Mouse (Mus musculus): ENCODE data around the gene Cst12.
"Not testable (repeated sequence)": the region's sequence is repeated elsewhere in the genome, so short reads cannot be mapped to it uniquely, and the experiment has no call there.

Cst12 gene

DNA sequence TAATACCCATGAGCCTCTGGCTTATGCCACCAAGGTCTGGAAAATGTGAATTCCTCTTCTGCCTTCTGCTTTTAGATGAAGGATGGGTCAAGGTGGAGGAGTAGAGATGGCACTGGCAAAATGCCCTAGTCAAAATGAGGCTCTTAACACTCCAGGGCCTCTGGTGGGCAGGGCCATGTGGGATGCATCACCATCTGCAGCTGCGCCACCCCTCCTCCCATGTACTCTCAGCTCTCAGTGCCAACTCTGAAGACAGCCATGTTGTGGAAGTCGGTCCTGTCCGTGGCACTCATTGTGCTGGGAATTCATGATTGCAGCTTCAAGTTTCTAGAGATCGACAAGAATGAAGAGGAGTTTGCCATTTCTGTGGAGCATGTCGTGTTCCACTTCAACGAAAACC is at the start of gene Cst12:
Gene Cst12 (plus strand): TSS at position 220 of the 400 bp plus-strand sequence.
- DNase-seq (ENCODE audit: extremely low spot score, low read depth, low spot score), result no peak

DNA sequence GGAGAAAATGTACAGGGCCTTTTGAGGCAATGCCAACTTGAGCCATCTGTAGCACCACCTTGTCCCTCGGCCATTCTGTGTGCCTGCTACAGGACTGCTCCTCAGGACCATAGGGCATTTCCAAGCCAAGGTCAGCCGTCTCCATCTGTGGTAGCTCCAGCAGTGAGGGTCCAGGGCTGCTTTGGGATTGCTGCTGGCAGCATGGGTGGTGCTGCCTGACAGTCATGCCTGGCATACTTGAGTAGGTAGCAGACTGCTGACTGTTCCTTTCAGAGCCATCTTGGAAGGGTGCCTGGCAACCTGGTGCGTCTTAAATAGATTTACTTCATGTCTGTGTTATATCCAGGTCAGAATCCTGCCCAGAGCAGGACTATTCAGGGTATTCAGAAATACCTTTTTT is 46.2 kb upstream of the Cst12 start:
- no peak for DNase-seq (ENCODE audit: extremely low spot score, low read depth, low spot score)

GRCm38 (mm10) chr2:148743846-148744407 is 45.2 kb upstream of the Cst12 start:
- DNase-seq (ENCODE audit: extremely low spot score, low read depth, low spot score), result no peak

- DNase-seq (ENCODE audit: extremely low spot score, low read depth, low spot score), result no peak
Observed at GRCm38 (mm10) chr2:148750058-148750457, 39.1 kb upstream of the Cst12 start, which contains the start of gene Cstl1. Cstl1 (plus strand) TSS chr2:148750358.

GRCm38 (mm10) chr2:148751893-148752813 is 37.0 kb upstream of the Cst12 start:
- DNase-seq (ENCODE audit: extremely low spot score, low read depth, low spot score), result peak; percentile 94

- no peak for DNase-seq (ENCODE audit: extremely low spot score, low read depth, low spot score)
Observed at GRCm38 (mm10) chr2:148754310-148754846, 34.8 kb upstream of the Cst12 start.

- no peak for DNase-seq (ENCODE audit: extremely low spot score, low read depth, low spot score)
Observed at GRCm38 (mm10) chr2:148763648-148764388, 25.3 kb upstream of the Cst12 start.

DNA sequence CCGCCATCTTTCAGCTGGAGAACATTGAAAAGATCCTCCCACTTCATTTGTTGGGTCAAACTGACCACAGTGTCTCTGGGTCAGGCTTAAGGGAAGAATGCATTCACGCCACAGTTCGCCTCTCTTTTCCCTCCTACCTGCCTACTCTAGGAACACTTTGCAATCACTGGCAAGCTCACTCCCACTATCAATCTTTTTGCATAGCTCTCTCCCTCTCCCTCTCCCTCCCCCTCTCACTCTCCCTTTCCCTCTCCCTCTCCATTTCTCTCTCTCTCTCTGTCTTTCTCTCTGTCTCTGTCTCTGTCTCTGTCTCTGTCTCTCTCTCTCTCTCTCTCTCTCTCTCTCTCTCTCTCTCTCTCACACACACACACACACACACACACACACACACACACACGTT is 17.8 kb upstream of the Cst12 start, which contains the start of gene Cst11:
Gene Cst11 (minus strand): TSS at position 101 of the 400 bp plus-strand sequence.
- DNase-seq (ENCODE audit: extremely low spot score, low read depth, low spot score), result not testable (repeated sequence)

DNA sequence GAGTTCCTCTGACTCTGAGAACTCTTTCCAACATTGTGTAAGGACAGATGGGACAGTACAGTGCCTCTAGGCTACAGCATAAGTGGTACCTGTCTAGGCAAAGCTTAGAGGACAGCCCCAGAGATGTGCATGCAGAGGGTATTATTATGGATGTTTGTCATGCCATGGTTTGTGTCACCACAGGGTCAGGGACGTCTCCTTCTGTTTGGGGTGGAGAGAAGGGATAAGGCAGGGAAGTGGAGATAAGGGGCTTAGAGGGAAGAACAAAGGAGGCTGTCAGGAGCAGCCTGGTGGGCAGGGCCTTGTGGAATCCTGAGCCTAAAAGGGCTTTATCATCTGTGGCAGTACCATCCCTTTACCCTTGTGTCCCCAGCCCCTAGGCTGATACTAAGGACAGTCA is 7.5 kb upstream of the Cst12 start, which contains the start of gene 8030411F24Rik:
Gene 8030411F24Rik (plus strand): TSS at position 301 of the 400 bp plus-strand sequence.
- DNase-seq (ENCODE audit: extremely low spot score, low read depth, low spot score), result no peak

DNA sequence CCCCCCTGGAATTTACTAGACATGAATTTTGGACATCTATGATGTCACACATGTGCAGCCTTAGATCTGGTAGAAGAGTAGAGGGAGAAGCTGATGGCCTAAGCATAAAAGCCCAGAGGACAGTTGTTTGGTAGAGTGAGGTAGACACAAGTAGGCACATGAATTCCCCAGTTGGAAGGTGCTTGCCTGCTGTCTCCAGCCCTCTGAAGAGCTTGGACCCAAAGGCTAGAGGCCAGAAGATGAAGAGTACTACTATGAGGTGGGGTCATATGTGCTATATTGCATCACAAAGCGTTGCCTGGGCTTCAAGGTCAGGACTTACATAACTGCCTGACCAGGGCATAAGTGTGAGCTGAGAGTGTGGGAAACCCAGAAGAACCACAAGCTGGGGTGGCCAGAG is 9.3 kb downstream of the Cst12 start, which contains the start of gene Cst8:
Gene Cst8 (plus strand): TSS at position 301 of the 400 bp plus-strand sequence.
- no peak for DNase-seq (ENCODE audit: extremely low spot score, low read depth, low spot score)

DNA sequence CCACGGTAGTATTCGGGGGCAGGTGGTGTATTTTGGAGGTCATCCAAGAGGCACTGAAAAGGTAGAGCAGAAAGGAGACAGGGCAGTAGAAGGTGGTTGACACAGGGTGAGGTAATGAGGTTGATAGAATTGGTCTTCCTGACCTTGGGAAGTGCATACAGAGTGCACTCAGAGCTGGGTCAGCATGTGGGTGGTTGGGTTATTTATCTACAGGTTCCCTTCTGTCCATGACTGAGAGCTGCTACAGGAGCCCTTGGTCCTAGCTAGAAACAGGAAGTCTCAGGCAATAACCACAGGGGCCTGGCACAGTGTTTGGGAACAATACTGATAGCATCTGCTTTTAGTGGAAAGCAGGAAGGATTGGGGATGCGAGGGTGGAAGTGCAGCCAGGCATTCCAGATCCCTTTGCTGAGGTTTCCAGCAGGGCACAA is 12.3 kb downstream of the Cst12 start:
- DNase-seq (ENCODE audit: extremely low spot score, low read depth, low spot score), result no peak

DNA sequence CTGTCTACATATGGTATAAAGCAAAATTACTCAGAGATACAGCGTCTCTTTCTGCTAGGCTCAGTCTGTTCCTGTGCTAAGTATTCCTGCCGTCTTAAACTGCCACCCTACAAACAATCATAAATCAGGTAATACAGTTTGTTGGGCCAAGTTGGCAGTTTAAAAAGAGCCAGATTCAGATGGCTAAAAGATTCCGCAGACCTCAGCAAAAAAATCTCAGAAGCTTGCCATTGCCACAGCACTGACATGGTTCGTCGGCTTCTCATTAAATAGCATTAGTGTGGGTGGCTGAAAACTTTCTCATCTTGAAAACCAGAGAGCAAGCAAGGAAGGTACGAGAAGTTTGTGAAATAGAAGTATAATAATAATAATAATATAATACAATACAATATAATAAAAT is 17.5 kb downstream of the Cst12 start:
- DNase-seq (ENCODE audit: extremely low spot score, low read depth, low spot score), result no peak

DNA sequence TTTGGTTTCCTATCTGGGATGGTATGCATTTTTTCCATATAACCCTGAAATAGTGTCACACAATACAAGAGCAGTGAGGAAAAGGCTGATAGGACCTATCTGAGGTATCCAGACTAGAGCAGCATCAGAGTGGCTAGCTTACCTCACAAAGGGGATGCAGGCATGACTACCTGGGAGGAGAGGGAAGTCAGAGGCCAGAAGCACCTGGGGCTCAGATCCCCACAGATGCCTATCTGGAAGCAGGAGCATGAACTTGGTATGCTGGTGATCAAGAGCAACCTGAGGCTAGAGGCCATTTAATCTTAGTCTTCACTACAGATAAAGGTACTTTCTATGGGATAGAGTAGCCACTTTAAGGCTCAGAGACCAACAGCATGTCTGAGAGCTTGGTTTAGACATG is 30.7 kb downstream of the Cst12 start, which contains the start of gene Cst13:
Gene Cst13 (plus strand): TSS at position 173 of the 400 bp plus-strand sequence.
- DNase-seq (ENCODE audit: extremely low spot score, low read depth, low spot score), result no peak

DNA sequence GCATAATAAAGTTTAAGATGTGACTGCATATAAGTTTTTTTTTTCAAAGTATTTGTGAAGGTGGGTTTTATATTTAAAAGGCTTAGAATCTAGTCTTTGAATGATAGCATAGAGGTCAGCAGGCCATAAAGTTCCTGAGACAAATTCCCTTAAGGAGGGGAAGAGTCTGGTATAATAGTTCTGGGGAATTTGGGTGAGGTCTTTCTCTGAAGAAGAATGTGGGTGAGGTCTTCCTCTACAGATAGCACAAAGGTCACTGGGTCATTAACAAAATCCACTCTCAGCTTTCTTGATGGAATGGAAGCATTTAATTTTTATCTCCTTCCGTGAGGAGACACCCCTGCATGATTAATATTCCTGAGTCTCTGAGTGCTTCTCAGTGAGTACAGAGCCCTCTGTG is 36.8 kb downstream of the Cst12 start:
- no peak for DNase-seq (ENCODE audit: extremely low spot score, low read depth, low spot score)

DNA sequence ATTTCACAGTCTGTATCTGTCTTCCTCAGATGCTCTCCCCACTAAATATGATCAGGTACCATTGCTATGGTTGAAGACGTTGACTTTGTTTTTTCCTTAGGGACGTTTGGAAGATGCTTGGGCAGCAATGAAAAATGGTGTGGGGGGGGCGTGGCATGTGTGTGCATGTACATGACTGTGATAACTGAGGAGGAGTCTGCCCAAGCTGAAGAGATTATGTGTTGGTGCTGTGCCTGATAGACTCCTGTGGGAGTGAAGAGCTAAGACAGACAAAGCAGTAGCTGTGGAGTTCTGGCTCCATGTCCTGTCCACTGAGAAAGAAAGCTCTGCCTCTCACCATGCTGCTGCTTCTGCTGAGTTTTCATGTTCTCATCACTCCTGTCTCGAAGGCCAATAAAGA is 45.8 kb downstream of the Cst12 start, which contains the start of gene Cst9:
Gene Cst9 (plus strand): TSS at position 236 of the 400 bp plus-strand sequence.
- no peak for DNase-seq (ENCODE audit: extremely low spot score, low read depth, low spot score)

DNA sequence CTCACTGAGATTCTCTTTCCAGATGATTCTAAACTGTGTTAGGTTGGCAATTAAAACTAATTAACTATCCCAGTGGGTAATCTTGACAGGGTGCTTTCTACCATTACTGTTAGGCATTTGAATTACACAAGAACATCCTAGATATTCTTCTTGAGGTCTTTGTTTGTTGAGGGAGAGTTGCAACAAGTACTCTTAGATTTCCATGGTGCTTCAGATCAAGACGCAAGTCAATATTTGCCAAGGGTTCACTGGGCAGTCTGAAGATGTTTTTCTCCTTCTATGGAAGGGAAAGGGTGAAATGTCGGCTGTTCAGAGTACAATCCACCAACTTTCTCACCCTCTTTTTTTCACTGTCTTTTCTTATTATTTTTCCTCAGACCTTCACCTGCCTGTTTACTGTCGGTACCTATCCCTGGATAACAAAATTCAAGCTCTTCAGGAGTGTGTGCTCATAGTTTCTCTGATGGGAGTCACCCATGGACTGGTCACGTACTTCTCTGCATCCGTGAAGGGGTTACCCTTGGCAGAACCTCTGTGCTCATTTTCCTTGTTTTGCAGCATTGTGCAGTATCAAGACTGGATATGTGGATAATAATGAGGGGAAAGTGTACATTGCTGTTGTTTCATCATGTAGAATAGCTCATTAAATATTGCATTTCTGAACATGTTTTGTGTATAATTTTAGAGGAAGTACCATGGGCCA is 49.1 kb downstream of the Cst12 start:
- no peak for DNase-seq (ENCODE audit: extremely low spot score, low read depth, low spot score)

GRCm38 (mm10) chr2:148839224-148839623 is 50.1 kb downstream of the Cst12 start:
- no peak for DNase-seq (ENCODE audit: extremely low spot score, low read depth, low spot score)
